Mouse (Mus musculus) C2C12 (cell line): ENCODE measurements around the gene Stxbp2. TPM values are rescaled to one million over a fixed set of nuclear protein-coding genes. Genes with fewer than 3 reads are reported as not detected.
A peak's percentile ranks its signal among the peaks of the same experiment; 100 is the strongest.

Source experiments
- H3K27me3 ChIP-seq: one replicate; pipeline ENCODE4 v1.6.1; 2011; ENCODE audit not compliant: control insufficient read depth, insufficient read depth, insufficient read length
- H3K36me3 ChIP-seq: one replicate; pipeline ENCODE4 v1.6.1; 2011; ENCODE audit not compliant: control insufficient read depth, insufficient read depth
- H3K4me3 ChIP-seq: one replicate; pipeline ENCODE4 v1.5.1; 2011; ENCODE audit warnings: mild to moderate bottlenecking, control low read depth; ENCODE audit not compliant: poor library complexity, insufficient read depth, severe bottlenecking
- H3K79me2 ChIP-seq: one replicate; pipeline ENCODE4 v1.6.1; 2011; ENCODE audit not compliant: control insufficient read depth, insufficient read depth
- H3K79me3 ChIP-seq: one replicate; pipeline ENCODE4 v1.6.1; 2011; ENCODE audit warnings: low read depth, control low read depth
- H3ac ChIP-seq: one replicate; pipeline ENCODE3; 2011; ENCODE audit warnings: low read depth; ENCODE audit not compliant: control insufficient read depth, insufficient read length
- CEBPB ChIP-seq: IDR thresholded peaks from one replicate; pipeline ENCODE4 v1.6.1; 2011; ENCODE audit warnings: low read depth, mild to moderate bottlenecking, control low read depth, moderate library complexity
- CTCF ChIP-seq: IDR thresholded peaks from one replicate; pipeline ENCODE4 v1.5.1; 2011; ENCODE audit not compliant: control insufficient read depth, insufficient read depth, insufficient read length
- FOSL1 ChIP-seq: IDR thresholded peaks from one replicate; pipeline ENCODE4 v1.8.0; 2011; ENCODE audit warnings: mild to moderate bottlenecking, low read length; ENCODE audit not compliant: poor library complexity, insufficient read depth, severe bottlenecking
- MAX ChIP-seq: IDR thresholded peaks from one replicate; pipeline ENCODE4 v1.6.1; 2011; ENCODE audit warnings: mild to moderate bottlenecking, control low read depth
- MYOD1 ChIP-seq: IDR thresholded peaks from one replicate; pipeline ENCODE4 v1.6.1; 2011; ENCODE audit warnings: low read depth; ENCODE audit not compliant: control insufficient read depth, insufficient read length
- MYOG ChIP-seq: IDR thresholded peaks from one replicate; pipeline ENCODE4 v1.6.1; 2011; ENCODE audit not compliant: control insufficient read depth, insufficient read length; ENCODE audit errors: extremely low read depth
- USF1 ChIP-seq: IDR thresholded peaks from one replicate; pipeline ENCODE4 v1.6.1; 2011; ENCODE audit warnings: low read depth, mild to moderate bottlenecking, control low read depth, moderate library complexity
- polyA plus RNA-seq: library from polyadenylated mRNA; unstranded; fragments of >200 nt; fragmentation: generic; extraction: Trizol; gene quantifications from one replicate; pipeline ENCODE4 v1.2.1, GENCODE M21; 2012; ENCODE audit warnings: missing spikeins

Gene Stxbp2
- polyA plus RNA-seq, 1 experiment, result 8.9 TPM

- TF ChIP-seq CTCF (no peak), MYOG (no peak), MYOD1 (no peak), FOSL1 (no peak), MAX (no peak), USF1 (no peak), CEBPB (no peak)
- Histone ChIP-seq H3ac (no peak overlapping the region), H3K27me3 (peaks cover 26% of the 10 kb centered on the region), H3K36me3 (no peaks in the 10 kb centered on the region), H3K79me3 (no peaks in the 10 kb centered on the region), H3K79me2 (no peaks in the 10 kb centered on the region), H3K4me3 (no peak overlapping the region)
Measured at GRCm38 (mm10) chr8:3656725-3657381, 26.1 kb downstream of the Stxbp2 start.

- Histone ChIP-seq H3K79me2 (no peaks in the 10 kb centered on the region), H3K4me3 (no peak overlapping the region), H3ac (no peak overlapping the region), H3K27me3 (peaks cover 21% of the 10 kb centered on the region), H3K79me3 (no peaks in the 10 kb centered on the region), H3K36me3 (no peaks in the 10 kb centered on the region)
- TF ChIP-seq FOSL1, result no peak
Measured at GRCm38 (mm10) chr8:3660889-3661288, 30.1 kb downstream of the Stxbp2 start.

GRCm38 (mm10) chr8:3664405-3664804 lies 33.6 kb downstream of the Stxbp2 start:
- Histone ChIP-seq H3ac (no peak overlapping the region), H3K79me3 (no peaks in the 10 kb centered on the region), H3K4me3 (no peak overlapping the region), H3K27me3 (peaks cover 36% of the 10 kb centered on the region), H3K79me2 (no peaks in the 10 kb centered on the region), H3K36me3 (no peaks in the 10 kb centered on the region)
- TF ChIP-seq MYOG (no peak), MYOD1 (no peak), CEBPB (no peak), FOSL1 (no peak), MAX (no peak), CTCF (no peak), USF1 (no peak)

- H3K79me3 ChIP-seq, result no peaks in the 10 kb centered on the region
- TF ChIP-seq MAX, result no peak
- no peak for TF ChIP-seq CEBPB
- no peak for TF ChIP-seq FOSL1
- no peak for TF ChIP-seq MYOG
- TF ChIP-seq CTCF, result no peak
- TF ChIP-seq MYOD1, result no peak
- no peak for TF ChIP-seq USF1
- no peak within 1 kb of the TSS for H3K4me3 ChIP-seq
- no peaks in the 10 kb centered on the region for H3K79me2 ChIP-seq
- peaks cover 36% of the 10 kb centered on the region for H3K27me3 ChIP-seq
- H3ac ChIP-seq, result no peak within 1 kb of the TSS
- H3K36me3 ChIP-seq, result no peaks in the 10 kb centered on the region
Measured at GRCm38 (mm10) chr8:3665507-3665906, 34.8 kb downstream of the Stxbp2 start, which contains the start of gene Mcemp1. Mcemp1 (plus strand) TSS chr8:3665754.

GRCm38 (mm10) chr8:3670388-3670787 lies 39.6 kb downstream of the Stxbp2 start:
- H3K36me3 ChIP-seq, result no peaks in the 10 kb centered on the region
- no peak overlapping the region for H3K4me3 ChIP-seq
- H3K79me2 ChIP-seq, result no peaks in the 10 kb centered on the region
- no peak for TF ChIP-seq FOSL1
- no peak for TF ChIP-seq MYOD1
- no peak for TF ChIP-seq CEBPB
- TF ChIP-seq MAX, result no peak
- no peak for TF ChIP-seq USF1
- TF ChIP-seq MYOG, result no peak
- no peaks in the 10 kb centered on the region for H3K79me3 ChIP-seq
- H3K27me3 ChIP-seq, result peaks cover 27% of the 10 kb centered on the region
- no peak overlapping the region for H3ac ChIP-seq

- Histone ChIP-seq H3K4me3 (no peak within 1 kb of the TSS), H3K36me3 (no peaks in the 10 kb centered on the region), H3K79me3 (peaks cover 6% of the 10 kb centered on the region), H3K27me3 (peaks cover 11% of the 10 kb centered on the region), H3K79me2 (peaks cover 7% of the 10 kb centered on the region), H3ac (peak within 1 kb of the TSS; percentile 61)
- TF ChIP-seq FOSL1, result no peak
- TF ChIP-seq CTCF, result peak; percentile 90
Measured at GRCm38 (mm10) chr8:3671980-3672491, 41.3 kb downstream of the Stxbp2 start, which contains the start of gene Fcor. Fcor (minus strand) TSS chr8:3672362.
